Mouse (Mus musculus): ENCODE results near the gene Vps37c.

Vps37c gene

GRCm38 (mm10) chr19:10688537-10689352 lies at the start of gene Vps37c:
Vps37c (plus strand) TSS chr19:10688735.
- DNase-seq (ENCODE audit: low spot score) = peak; percentile 98

DNA sequence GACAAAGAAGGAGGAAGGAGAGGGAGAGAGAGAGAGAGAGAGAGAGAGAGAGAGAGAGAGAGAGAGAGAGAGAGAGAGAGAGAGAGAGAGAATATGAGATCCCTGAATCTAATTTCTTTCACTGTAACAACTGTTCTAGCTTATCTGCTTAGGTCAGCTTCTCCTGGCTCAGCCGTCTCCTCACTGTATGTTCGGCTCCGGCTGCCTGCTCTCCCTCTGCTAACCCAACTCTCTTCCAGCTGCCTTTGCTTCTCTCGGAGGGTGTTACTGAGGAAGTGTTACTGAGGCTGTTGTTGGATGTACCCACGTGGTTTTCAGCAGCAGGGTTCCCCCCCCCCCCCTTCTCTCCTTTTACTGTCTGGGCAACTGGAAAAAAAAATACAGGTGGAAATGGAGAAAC lies 48.5 kb upstream of the Vps37c start:
- DNase-seq (ENCODE audit: low spot score) = no peak

GRCm38 (mm10) chr19:10640589-10641378 lies 47.8 kb upstream of the Vps37c start:
- no peak for DNase-seq (ENCODE audit: low spot score)

GRCm38 (mm10) chr19:10645616-10646015 lies 42.9 kb upstream of the Vps37c start:
- DNase-seq (ENCODE audit: low spot score) = no peak

- no peak for DNase-seq (ENCODE audit: low spot score)
These were observed 40.4 kb upstream of the Vps37c start for GRCm38 (mm10) chr19:10648156-10648555.

DNA sequence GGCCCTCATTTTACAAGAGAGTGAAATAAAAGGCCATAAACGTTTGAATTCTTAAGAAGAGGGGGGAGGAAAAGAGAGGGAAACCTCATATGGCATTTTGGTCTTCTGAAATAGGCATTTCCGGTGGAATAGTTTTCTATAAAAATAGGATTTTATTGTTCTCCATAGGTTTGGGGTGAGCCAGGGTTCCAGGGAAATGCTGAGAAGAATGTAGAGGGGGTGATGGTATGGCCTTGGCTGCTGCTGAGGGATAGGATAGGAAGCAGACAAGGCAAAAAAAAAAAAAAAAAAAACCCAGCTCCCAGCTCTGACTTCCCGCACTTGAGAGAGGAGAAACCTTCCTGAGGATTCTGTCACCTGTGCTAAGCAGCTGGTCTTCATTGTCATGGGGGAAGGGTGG lies 32.5 kb upstream of the Vps37c start:
- no peak for DNase-seq (ENCODE audit: low spot score)

- DNase-seq (ENCODE audit: low spot score) = no peak
These were observed 30.8 kb upstream of the Vps37c start for GRCm38 (mm10) chr19:10657742-10658141.

GRCm38 (mm10) chr19:10658406-10658805 lies 30.1 kb upstream of the Vps37c start:
- DNase-seq (ENCODE audit: low spot score) = no peak

DNA sequence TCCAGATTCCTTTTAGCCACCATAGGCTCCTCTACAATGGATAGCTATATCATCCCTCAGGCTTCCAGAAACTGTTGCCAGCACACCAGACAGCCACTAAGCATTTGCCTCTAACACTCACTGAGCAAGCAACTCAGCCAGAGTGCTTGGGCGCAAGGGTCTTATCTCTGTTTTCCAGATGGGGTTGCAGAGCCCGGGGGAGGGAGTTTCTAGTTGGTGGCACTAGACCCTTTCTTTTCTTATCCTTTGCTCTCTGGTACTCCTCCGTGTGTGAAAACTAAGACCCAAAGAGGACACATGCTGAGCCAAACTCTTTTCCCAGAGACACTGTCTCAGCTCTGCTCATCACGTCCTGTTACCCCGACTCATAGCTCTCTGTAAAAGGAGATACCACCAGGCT lies 27.2 kb upstream of the Vps37c start:
- peak; percentile 54 for DNase-seq (ENCODE audit: low spot score)

DNA sequence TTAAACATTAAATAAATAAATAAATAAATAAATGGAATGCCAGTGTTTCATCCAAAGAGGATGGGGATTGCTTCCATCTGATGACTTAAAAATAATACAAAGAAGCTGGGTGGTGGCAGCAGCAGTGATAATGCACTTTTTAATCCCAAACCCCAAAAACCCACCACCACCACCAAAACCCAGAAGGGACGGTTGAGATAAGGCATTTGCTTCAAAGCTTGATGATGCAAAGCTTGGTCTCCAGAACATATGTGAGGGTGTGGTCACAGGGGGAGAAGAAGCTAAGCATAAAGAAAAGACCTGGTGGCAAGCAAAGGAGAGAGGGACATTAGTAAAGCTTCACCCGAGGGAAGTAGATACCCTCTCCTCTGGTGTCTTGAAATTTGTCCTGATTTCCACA lies 26.6 kb upstream of the Vps37c start:
- DNase-seq (ENCODE audit: low spot score) = peak; percentile 15

- no peak for DNase-seq (ENCODE audit: low spot score)
These were observed 25.9 kb upstream of the Vps37c start for GRCm38 (mm10) chr19:10662665-10663064.

- no peak for DNase-seq (ENCODE audit: low spot score)
These were observed 23.4 kb upstream of the Vps37c start for GRCm38 (mm10) chr19:10665093-10665492.

- DNase-seq (ENCODE audit: low spot score) = peak; percentile 66
These were observed 23.0 kb upstream of the Vps37c start for GRCm38 (mm10) chr19:10665499-10665898.

- no peak for DNase-seq (ENCODE audit: low spot score)
These were observed 17.2 kb upstream of the Vps37c start for GRCm38 (mm10) chr19:10671319-10671718.

DNA sequence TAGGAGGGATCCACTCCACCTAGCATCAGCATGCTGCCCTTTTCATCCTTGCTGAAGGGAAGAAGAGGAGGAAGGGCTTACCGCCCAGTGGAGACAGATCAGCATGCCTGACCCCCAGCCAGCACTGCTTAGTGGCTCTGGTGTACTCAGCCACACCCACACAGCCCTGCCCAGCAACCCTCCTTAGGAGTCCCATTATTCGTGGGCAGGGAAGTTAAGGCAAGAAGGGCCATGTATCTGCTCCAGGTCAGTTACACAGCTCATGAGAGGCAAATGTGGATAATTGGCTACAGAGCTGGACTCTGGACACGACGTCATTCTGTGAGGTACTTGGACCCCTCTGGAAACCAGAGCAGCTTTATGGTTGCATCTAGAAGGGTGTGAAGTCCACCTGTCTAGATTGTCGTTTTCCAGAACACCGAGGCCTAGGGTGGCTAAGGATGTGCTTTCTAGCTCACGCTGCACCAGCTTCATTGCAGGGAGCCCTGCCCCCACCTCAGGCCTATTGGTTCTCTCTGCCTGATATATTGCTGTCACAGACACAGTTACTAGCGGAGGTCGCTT lies 16.6 kb upstream of the Vps37c start:
- no peak for DNase-seq (ENCODE audit: low spot score)

DNA sequence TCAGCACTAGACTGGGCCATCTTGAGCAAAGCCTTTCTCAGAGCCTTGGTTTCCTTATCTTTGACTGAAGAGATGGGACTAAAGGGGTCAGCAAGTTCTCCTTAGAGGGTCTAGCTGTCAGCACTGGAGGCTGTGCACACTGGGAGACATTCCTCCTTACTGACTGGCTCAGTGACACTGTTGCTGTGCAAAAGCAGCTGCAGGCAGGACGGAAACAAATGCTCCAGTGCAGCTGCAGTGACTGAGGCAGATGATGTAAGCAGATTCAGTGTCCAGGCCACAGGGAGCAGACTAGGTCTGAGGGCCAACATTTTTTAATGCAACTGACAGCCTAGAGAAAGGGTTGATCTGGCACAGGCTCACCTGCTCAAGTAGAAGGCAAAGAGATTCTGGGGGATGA lies 15.3 kb upstream of the Vps37c start:
- DNase-seq (ENCODE audit: low spot score) = no peak

- no peak for DNase-seq (ENCODE audit: low spot score)
These were observed 11.9 kb upstream of the Vps37c start for GRCm38 (mm10) chr19:10676656-10677055.

GRCm38 (mm10) chr19:10677915-10678771 lies 10.4 kb upstream of the Vps37c start, which contains the start of gene Pga5:
Pga5 (minus strand) TSS chr19:10678071.
- DNase-seq (ENCODE audit: low spot score) = peak; percentile 67

GRCm38 (mm10) chr19:10678772-10679067 lies 9.8 kb upstream of the Vps37c start:
- no peak for DNase-seq (ENCODE audit: low spot score)

- no peak for DNase-seq (ENCODE audit: low spot score)
These were observed 7.0 kb upstream of the Vps37c start for GRCm38 (mm10) chr19:10681571-10681970.

DNA sequence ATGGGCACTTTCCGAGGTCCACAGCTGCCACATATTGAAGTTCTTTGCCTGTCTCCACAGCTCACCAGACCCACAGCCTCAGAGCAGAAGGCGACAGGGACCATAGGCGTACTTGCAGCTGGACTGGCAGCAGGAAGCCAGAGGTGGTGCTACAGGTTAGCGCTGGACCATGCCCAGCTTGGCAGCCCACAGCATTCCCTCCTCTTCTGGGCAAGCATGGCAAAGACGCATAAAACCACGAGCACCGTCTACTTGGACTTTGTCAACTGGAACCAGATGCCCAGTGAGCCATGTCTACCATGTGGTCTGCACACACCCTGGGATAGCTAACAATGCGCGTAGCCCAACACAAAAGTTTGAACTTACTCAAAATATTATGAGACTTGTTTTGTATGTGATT lies 3.5 kb upstream of the Vps37c start:
- DNase-seq (ENCODE audit: low spot score) = no peak

DNA sequence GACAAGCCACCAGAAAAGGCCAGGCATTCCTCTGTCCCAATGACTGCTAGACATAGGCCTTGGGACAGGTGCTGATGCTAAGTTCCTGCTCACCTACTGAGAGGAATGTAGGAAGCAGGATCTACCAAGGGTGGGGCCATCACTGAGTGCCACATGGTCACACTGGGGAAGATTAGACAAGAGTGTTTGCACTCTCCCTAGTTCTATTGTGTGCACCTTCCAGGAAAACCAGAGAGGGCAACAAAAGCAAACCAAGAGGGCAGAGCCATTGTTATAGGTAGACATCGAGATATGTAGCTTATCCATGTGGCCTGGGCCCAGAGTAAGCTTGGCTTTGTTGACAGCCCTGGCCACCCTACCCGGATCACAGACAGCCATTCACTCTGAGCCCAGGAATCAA lies 2.8 kb upstream of the Vps37c start:
- no peak for DNase-seq (ENCODE audit: low spot score)

Measured in spleen, adult 12 weeks (tissue).